Mouse (Mus musculus) kidney, embryonic 15.5 days (tissue): ENCODE measurements around the gene Phyh. TPM values are rescaled to one million over a fixed set of nuclear protein-coding genes. Genes with fewer than 3 reads are reported as not detected.

Source experiments
- ATAC-seq: fragments of 200-750 bp; cut with Nextera tagmentation; replicated peaks from 2 replicates; pipeline ENCODE4 v1.8.0; 2017; ENCODE audit warnings: moderate TSS enrichment; ENCODE audit not compliant: low FRiP score
- H3K27ac ChIP-seq: fragments of 300-500 bp; sonication (generic); 2 replicates; pipeline ENCODE4 v1.5.1; 2015; ENCODE audit warnings: mild to moderate bottlenecking, inconsistent platforms
- H3K27me3 ChIP-seq: fragments of 300-500 bp; sonication (generic); 2 replicates; pipeline ENCODE4 v1.6.1; 2015; ENCODE audit warnings: inconsistent platforms
- H3K36me3 ChIP-seq: fragments of 300-500 bp; sonication (generic); 2 replicates; pipeline ENCODE4 v1.6.1; 2015; ENCODE audit warnings: inconsistent platforms
- H3K4me1 ChIP-seq: fragments of 300-500 bp; sonication (generic); 2 replicates; pipeline ENCODE4 v1.6.1; 2015; ENCODE audit warnings: inconsistent platforms
- H3K4me2 ChIP-seq: fragments of 300-500 bp; sonication (generic); 2 replicates; pipeline ENCODE4 v1.6.1; 2015; ENCODE audit warnings: moderate library complexity, mild to moderate bottlenecking, inconsistent platforms
- H3K4me3 ChIP-seq: fragments of 300-500 bp; sonication (generic); replicated peaks from 2 replicates; pipeline ENCODE4 v1.5.1; 2015; ENCODE audit warnings: mild to moderate bottlenecking, inconsistent platforms
- H3K9ac ChIP-seq: fragments of 300-500 bp; sonication (generic); 2 replicates; pipeline ENCODE4 v1.6.1; 2015; ENCODE audit warnings: mild to moderate bottlenecking, inconsistent platforms
- H3K9me3 ChIP-seq: fragments of 300-500 bp; sonication (generic); replicated peaks from 2 replicates; pipeline ENCODE4 v1.6.1; 2016; ENCODE audit warnings: inconsistent platforms
- WGBS: fragments of 180-500 bp; shearing (Covaris S2); methylation state at CpG from one replicate; pipeline ENCODE4 v1.1.7; 2015; ENCODE audit warnings: mixed read lengths; 5-methylcytosine and 5-hydroxymethylcytosine counted together
- polyA plus RNA-seq: library from polyadenylated mRNA; unstranded; fragments of >200 nt; fragmentation: Nextera tagmentation; extraction: Ambion mirVana; gene quantifications from 2 replicates; pipeline ENCODE4 v1.2.1, GENCODE M21; 2015

Gene Phyh
- polyA plus RNA-seq, result 55.2 and 59.5 TPM in 2 replicates

DNA sequence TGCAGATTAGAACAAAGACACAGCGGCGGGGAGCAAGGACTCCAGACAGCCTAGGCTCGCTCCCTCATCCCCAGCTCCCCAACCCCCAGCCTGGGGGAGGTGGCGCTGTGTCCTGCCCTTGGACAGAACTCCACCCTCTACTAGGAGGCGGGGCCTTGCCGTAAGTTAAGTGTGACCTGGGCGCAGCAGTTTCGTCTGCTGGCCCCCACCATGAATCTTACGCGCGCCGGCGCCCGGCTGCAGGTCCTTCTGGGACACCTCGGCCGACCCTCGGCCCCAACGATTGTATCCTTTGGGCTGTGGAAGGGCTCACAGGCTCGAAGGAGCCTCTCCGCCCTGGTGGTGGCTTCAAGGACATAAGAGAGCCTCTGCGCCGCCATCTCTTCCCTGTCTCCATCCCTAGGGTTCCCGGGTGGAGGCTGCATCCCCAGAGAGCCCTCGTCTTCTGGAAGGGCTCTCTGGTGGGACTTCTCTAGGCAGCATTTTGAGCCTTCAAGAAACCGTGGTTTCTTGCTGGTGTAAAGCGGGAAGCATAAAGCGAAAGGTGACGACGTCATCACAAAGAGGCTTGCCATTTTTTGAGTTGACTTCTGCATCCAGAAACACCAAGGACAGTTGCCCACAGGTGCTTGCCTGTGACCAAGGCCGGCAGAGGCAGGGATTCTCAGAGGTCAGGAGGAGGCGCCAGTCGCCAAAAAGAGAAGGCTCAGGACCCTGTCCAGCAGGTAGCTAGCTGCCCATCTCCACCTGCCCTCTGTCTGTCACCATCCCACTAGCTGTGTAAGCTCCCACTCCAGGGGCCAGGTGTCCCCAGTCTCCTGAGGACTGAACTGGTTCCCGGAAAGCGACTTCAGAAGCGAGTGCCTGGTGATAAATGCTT is at the start of gene Phyh:
Gene Phyh, plus strand, starts transcription at position 160 of the 880 bp plus-strand sequence.
- Histone ChIP-seq H3K9me3 (no peaks in the 10 kb centered on the region), H3K4me3 (peak within 1 kb of the TSS; percentile 60), H3K27ac (peak within 1 kb of the TSS; percentile 65), H3K4me2 (peak within 1 kb of the TSS; percentile 74), H3K4me1 (peaks cover 20% of the 10 kb centered on the region), H3K36me3 (no peaks in the 10 kb centered on the region), H3K9ac (peak within 1 kb of the TSS; percentile 47), H3K27me3 (no peaks in the 10 kb centered on the region)
- peak; percentile 96 for ATAC-seq
- WGBS, result 7% methylated on average over 35 of the region's 35 CpGs

DNA sequence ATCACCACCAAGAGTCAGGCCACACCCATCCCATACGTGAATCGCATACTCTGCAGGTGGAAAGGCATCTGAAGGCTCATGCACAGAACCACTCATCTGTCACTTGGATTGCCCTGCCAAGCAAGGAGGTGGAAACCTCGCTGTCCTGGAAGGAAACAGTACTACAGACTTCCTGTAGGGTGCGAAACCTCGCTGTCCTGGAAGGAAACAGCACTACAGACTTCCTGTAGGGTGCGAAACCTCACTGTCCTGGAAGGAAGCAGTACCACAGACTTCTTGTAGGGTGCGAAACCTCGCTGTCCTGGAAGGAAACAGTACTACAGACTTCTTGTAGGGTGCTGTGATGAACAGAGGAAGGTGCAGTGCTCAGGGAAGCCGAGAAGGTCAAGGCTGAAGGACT is 46.1 kb upstream of the Phyh start:
- H3K27ac ChIP-seq, result no peak overlapping the region
- no peak overlapping the region for H3K4me3 ChIP-seq
- no peaks in the 10 kb centered on the region for H3K27me3 ChIP-seq
- H3K36me3 ChIP-seq, result no peaks in the 10 kb centered on the region
- ATAC-seq, result no peak
- no peaks in the 10 kb centered on the region for H3K9me3 ChIP-seq
- 72% methylated on average over 9 of the region's 9 CpGs for WGBS
- no peaks in the 10 kb centered on the region for H3K4me1 ChIP-seq
- H3K4me2 ChIP-seq, result no peak overlapping the region
- no peak overlapping the region for H3K9ac ChIP-seq

DNA sequence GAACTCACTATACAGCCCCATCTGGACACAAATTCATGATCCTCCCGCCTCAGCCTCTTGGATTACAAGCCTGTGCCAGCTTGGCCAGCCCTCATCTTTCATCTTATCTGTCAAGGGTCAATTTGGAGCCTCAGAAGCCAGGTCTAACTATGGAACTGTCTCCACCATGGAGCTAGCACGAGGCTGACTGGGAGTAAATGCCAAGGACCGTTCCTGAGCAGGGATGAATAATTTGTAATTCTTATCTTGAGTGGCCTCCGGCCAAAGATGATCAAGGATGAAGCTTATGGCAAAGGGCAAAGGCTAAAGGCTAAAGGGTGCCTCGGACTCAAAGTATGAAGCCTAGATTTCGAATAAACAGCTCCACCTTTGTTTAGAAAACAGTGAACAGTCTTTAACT is 45.5 kb upstream of the Phyh start:
- no peaks in the 10 kb centered on the region for H3K4me1 ChIP-seq
- no peak overlapping the region for H3K4me3 ChIP-seq
- H3K9ac ChIP-seq, result no peak overlapping the region
- WGBS, result 63% methylated on average over 6 of the region's 6 CpGs
- H3K9me3 ChIP-seq, result no peaks in the 10 kb centered on the region
- H3K27me3 ChIP-seq, result no peaks in the 10 kb centered on the region
- H3K4me2 ChIP-seq, result no peak overlapping the region
- ATAC-seq, result no peak
- H3K36me3 ChIP-seq, result no peaks in the 10 kb centered on the region
- H3K27ac ChIP-seq, result no peak overlapping the region

DNA sequence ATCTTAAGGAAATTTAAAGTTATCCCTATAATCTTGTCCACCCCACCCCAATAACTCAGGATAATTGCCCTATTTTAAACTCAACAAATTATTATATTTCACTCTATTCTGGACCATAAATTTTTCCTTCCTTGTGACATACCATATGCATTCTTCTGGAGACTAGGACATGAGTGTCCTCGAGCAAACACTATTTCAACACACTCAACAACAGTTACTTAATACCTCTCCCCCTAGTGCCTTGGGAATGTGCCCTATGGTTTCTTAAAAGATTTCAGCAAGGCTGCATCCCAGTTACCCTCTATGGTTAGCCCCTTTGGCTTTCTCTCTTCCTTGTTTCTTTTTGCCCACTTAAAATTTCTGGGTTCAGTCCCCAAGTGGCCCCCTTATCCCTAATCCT is 43.7 kb upstream of the Phyh start:
- no peaks in the 10 kb centered on the region for H3K36me3 ChIP-seq
- H3K27ac ChIP-seq, result no peak overlapping the region
- H3K4me2 ChIP-seq, result no peak overlapping the region
- no peaks in the 10 kb centered on the region for H3K27me3 ChIP-seq
- H3K4me3 ChIP-seq, result no peak overlapping the region
- H3K9ac ChIP-seq, result no peak overlapping the region
- 0 out of 2 replicates have a peak, but pooled peaks cover 4% of the 10 kb centered on the region for H3K4me1 ChIP-seq
- no peaks in the 10 kb centered on the region for H3K9me3 ChIP-seq
- no peak for ATAC-seq
- WGBS, result 41% methylated on average over 1 of the region's 1 CpGs

DNA sequence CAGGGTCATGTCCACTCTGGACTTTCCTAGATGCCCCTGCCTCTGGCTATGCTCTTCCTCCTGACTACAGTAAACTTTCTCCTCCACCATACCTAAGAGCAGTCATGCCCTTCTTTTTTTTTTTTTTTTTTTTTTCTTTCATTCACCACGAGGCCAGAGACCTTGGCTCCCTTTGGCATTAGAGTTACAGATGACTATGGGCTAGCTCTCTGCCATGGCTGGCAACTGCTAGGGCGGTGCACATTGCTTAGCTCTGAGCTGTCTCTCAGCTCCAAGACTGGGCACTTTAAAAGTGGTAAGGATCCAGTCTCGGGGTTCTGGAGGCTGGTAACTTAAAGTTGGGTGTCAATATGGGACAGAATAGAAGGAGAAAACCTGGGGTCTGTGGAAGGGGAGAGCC is 42.7 kb upstream of the Phyh start:
- WGBS, result 77% methylated on average over 3 of the region's 3 CpGs
- Histone ChIP-seq H3K9ac (no peak overlapping the region), H3K4me1 (peaks cover 9% of the 10 kb centered on the region; the same call in 1 of the 2 replicates), H3K36me3 (no peaks in the 10 kb centered on the region), H3K27me3 (no peaks in the 10 kb centered on the region), H3K9me3 (no peaks in the 10 kb centered on the region), H3K4me2 (no peak overlapping the region), H3K4me3 (no peak overlapping the region), H3K27ac (no peak overlapping the region)
- ATAC-seq, result no peak

DNA sequence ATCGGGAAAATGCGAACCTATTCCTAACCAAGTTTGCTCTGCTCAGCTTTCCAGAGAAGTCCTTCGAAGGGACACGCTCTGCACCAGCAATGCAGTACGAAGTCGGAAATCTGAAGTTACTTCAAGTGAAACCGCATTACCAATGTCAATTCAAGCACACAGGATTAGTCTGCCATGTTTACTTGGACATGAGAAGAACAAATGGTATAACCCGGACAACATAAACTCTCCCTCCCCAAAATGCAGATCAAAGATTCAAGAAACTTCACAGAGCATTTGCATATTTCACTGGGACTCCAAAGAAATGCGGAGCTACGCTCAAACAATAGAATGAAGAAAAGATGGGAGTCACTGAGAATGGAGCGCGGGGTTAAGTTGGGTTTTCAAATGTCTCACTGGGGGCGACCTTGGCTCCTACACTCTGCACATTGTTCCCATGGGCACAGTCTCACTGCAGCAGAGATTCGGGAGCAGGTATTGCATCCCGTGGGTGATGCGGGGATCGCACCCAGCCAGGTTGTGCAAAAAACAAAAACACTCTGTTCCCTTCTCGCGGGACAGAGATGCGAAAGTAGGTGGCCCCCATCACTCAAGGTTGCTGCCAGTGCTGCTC is 38.0 kb upstream of the Phyh start:
- no peaks in the 10 kb centered on the region for H3K9me3 ChIP-seq
- H3K4me2 ChIP-seq, result peak overlapping the region; percentile 71
- 3% methylated on average over 20 of the region's 20 CpGs for WGBS
- peaks cover 23% of the 10 kb centered on the region for H3K4me1 ChIP-seq
- peak overlapping the region; percentile 99 for H3K27ac ChIP-seq
- H3K4me3 ChIP-seq, result peak overlapping the region; percentile 94
- H3K9ac ChIP-seq, result peak overlapping the region; percentile 96
- H3K36me3 ChIP-seq, result peaks cover 12% of the 10 kb centered on the region
- peak; percentile 20; the same call in 1 of the 2 replicates for ATAC-seq
- no peaks in the 10 kb centered on the region for H3K27me3 ChIP-seq

DNA sequence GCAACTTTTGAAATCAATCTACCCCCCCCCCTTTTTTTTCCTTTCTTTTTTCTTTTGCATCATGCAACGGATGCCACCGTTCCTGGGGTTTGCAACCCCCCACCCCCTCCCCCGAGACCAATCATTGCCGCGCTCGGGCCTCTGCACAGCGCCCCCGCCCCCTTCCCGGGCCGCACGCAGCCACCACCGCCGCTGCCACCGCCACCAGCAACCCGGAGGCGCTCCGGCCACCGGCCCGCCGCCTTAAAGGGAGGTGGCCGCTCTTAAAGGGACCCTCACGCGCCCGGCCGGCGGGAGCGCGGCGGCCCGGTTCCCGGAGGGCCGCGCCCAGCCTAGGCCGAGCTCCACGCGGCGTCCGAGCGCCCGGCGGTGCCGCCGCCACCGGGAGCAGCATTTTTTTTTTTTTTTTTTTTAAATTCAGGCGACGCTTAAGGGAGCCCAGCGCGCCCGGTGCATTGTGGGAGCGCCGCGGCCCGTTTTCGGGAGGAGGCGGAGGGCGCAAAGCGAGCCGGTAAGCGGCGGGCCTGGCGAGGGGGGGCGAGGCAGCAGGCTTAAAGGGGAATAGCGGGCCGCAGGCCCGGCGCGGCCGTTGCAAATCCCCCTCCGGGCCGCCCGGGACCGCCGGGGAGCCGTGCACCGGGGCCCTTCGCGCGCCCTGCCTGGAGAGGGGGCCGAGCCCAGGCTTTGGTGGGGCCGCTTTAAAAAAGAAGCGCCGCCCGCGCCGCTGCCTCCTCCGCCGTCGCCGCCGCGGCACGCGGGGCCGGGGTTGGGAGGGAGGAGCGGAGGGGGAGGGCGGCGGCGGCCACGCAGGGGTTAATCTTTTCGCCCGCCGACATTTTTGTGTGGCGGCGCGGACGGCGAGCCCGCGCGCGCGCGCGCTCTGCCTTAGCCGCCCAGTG is 37.2 kb upstream of the Phyh start, which contains the start of gene Sephs1:
Gene Sephs1, plus strand, starts transcription at position 215 of the 899 bp plus-strand sequence.
- peak within 1 kb of the TSS; percentile 71 for H3K4me2 ChIP-seq
- ATAC-seq, result peak; percentile 75
- WGBS, result under 1% methylated on average over 79 of the region's 115 CpGs
- peaks cover 19% of the 10 kb centered on the region for H3K36me3 ChIP-seq
- peaks cover 23% of the 10 kb centered on the region for H3K4me1 ChIP-seq
- H3K27me3 ChIP-seq, result no peaks in the 10 kb centered on the region
- H3K4me3 ChIP-seq, result peak within 1 kb of the TSS; percentile 94
- no peaks in the 10 kb centered on the region for H3K9me3 ChIP-seq
- peak within 1 kb of the TSS; percentile 99 for H3K27ac ChIP-seq
- peak within 1 kb of the TSS; percentile 96 for H3K9ac ChIP-seq

DNA sequence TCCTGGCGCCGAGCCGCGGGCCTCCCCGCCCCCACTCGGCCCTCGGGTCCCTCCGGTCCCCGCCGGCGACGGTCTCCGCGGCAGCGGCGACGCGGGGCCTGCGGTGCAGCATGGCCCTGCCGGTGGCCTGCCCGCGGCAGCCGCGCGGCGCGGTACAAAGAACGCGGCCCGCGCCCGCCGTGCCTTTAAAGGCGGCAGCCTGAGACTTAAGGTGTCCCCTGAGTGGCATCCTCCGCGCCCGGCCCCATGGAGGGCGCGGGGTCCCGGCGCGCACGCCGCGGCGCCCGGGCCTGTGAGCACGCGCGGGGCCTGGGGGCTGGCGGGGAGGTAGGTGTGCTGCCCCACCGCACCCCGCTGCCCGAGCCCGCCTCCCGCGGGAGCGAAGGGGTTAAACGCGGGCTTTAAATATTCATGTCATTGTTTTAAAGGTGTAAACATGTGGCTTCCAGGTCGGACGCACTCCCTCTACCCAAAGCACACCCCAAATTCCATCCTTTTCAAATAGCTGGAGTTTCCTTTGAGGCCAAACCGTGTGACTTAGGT is 36.5 kb upstream of the Phyh start:
- ATAC-seq, result peak; percentile 74
- under 1% methylated on average over 44 of the region's 63 CpGs for WGBS

DNA sequence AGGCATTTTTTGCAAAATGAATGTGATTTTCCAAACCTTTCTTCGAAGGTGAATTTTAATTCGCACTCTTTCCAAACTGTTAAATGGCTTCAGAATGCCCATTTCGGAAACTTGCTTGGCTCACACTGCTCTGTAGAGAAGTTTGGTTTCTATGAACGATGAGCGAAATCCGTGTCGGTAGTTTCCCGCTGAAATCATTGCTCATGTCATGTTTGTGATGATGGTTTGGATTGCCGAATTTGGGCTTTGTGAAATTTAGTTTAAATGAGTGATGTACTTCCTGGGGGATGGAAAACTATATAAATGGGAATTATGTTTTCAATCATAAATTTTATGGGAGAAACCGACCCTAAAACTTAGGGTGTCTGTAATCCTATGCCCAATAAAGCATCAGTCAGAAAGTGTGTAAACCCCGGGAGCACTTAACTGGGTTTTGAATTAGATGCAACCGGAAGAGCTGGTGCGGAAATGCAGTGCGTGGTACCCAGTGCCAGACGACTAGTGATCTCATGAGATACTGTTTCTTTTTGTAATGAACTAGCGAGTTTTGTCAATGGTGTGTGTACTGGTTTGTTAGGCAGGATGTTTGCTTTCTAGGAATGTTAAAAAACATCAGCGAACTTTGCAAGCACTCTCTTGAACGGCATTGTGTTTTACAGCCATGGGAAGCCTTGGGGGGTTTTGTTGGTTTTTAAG is 35.7 kb upstream of the Phyh start:
- peak overlapping the region; percentile 96 for H3K9ac ChIP-seq
- no peak for ATAC-seq
- under 1% methylated on average over 18 of the region's 18 CpGs for WGBS

More for the DNA sequence above, 36.5 kb upstream of the Phyh start:
- Histone ChIP-seq H3K4me3 (peak overlapping the region; percentile 94), H3K4me2 (peak overlapping the region; percentile 71), H3K27ac (peak overlapping the region; percentile 99), H3K9ac (peak overlapping the region; percentile 96), H3K27me3 (no peaks in the 10 kb centered on the region), H3K9me3 (no peaks in the 10 kb centered on the region), H3K36me3 (peaks cover 26% of the 10 kb centered on the region), H3K4me1 (peaks cover 23% of the 10 kb centered on the region)

DNA sequence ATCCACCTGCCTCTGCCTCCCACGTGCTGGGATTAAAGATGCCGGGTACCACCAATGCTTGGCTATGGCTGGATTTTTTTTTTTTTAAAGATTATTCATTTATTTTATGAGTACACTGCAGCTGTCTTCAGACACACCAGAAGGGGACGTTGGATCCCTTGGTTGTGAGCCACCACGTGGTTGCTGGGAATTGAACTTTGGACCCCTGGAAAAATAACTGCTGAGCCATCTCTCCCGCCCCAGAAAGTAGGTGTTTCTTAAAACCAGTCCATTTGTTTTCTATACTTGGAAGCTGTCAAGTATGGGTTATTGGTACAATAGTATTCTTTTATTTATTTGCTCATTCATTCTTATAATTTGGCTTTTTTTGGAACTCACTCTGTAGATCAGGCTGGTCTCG is 31.9 kb upstream of the Phyh start:
- H3K4me1 ChIP-seq, result peaks cover 14% of the 10 kb centered on the region
- ATAC-seq, result no peak
- peaks cover 72% of the 10 kb centered on the region for H3K36me3 ChIP-seq
- H3K4me3 ChIP-seq, result no peak overlapping the region
- H3K27me3 ChIP-seq, result no peaks in the 10 kb centered on the region
- H3K4me2 ChIP-seq, result no peak overlapping the region
- no peak overlapping the region for H3K9ac ChIP-seq
- WGBS, result 92% methylated on average over 6 of the region's 6 CpGs
- H3K9me3 ChIP-seq, result no peaks in the 10 kb centered on the region
- no peak overlapping the region for H3K27ac ChIP-seq

More for the DNA sequence above, 35.7 kb upstream of the Phyh start:
- Histone ChIP-seq H3K9me3 (no peaks in the 10 kb centered on the region), H3K36me3 (peaks cover 35% of the 10 kb centered on the region), H3K4me3 (peak overlapping the region; percentile 94), H3K27me3 (no peaks in the 10 kb centered on the region), H3K4me2 (peak overlapping the region; percentile 71), H3K27ac (peak overlapping the region; percentile 99), H3K4me1 (peaks cover 23% of the 10 kb centered on the region)

DNA sequence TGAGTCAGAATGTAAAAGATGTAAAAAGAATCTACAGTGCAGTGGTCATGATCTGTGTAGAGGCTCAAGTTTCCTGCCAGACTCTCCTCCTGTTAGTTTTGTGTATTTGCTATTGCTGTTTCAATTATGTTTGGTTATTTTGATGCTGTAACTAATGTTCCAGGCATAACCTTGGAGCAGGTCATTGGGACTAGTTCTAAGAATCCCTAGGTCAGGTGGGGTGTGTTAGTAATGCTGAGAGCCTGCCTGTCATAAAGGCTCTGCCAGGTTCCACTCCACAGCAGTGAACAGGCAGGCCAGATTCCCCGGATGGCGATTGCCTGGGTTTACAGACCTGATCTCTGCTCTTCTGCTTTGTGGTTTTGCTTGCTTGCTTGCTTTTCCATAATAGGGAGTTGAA is 23.2 kb upstream of the Phyh start:
- peaks cover 93% of the 10 kb centered on the region for H3K36me3 ChIP-seq
- H3K4me1 ChIP-seq, result no peaks in the 10 kb centered on the region
- WGBS, result 85% methylated on average over 2 of the region's 2 CpGs
- no peaks in the 10 kb centered on the region for H3K27me3 ChIP-seq
- no peak overlapping the region for H3K4me3 ChIP-seq
- no peak overlapping the region for H3K9ac ChIP-seq
- ATAC-seq, result no peak
- H3K27ac ChIP-seq, result no peak overlapping the region
- no peak overlapping the region for H3K4me2 ChIP-seq
- no peaks in the 10 kb centered on the region for H3K9me3 ChIP-seq
